Mouse (Mus musculus): Measurements from ENCODE around the gene Ces3b. TPM values are rescaled to one million over a fixed set of nuclear protein-coding genes. Genes with fewer than 3 reads are reported as not detected.
A peak's percentile ranks its signal among the peaks of the same experiment; 100 is the strongest.
"Not testable (repeated sequence)": the region's sequence is repeated elsewhere in the genome, so short reads cannot be mapped to it uniquely, and the experiment has no call there.

Ces3b gene
- polyA plus RNA-seq (2017; shearing (Covaris generic)): not detected

DNA sequence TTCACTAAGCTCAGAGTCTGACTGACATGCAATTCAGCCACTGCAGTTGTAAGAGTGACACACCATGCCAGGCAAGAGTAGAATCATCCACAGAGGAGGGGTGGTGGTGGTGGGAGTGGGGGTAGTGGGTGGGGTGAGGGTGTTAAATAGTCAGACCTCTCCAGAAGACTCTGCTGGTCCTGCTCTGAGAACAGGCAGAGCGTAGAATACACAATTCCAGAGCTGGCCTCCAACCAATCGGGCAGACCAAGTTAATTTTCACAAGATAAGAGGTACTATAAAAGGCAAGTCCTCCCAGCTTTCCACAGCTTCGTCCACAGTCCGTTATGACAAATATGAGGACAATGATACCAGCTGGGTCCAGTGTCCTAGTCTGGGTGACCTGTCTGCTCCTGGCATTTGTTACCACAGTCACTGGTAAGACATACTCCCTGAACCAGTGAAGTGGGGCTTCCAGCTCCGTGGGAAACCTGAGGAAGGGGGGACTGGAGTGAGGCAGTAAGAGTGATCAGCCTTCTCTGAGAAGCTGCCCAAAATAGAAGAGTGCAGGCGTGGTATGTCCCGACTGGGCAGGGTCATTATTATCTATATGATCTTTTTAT lies at the start of gene Ces3b:
TSS of gene Ces3b (plus strand) at position 305 of the 602 bp plus-strand sequence.
- no peak for ATAC-seq

- ATAC-seq: no peak
Measured at GRCm38 (mm10) chr8:105043510-105043909, 40.0 kb upstream of the Ces3b start.

DNA sequence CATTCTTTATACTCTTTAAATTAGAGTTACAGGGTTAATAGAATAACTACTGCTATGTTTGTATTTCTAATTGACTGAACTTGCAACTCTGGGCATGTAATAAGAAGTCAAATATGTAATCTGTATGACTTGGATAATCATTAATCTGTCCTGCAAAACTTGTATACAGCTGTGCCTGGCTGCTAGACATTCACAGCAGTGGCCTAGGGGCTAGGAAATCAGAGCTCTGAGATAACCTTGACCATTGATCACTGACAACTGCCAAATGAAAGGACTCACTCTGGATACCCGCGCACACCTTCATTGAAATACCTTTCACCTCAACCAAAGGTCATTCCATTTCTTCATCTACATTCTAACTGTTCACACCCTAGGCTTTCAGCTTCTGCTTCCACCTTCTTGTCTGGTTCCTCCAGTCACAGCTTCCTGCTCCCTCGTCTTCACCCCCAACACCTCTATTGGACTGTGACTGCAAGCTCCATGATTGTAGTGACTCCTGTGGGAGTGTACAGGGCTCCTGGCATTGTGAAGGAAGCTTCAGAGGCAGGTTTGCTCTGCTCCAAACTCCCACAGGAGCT lies 37.6 kb upstream of the Ces3b start:
- no peak for ATAC-seq

DNA sequence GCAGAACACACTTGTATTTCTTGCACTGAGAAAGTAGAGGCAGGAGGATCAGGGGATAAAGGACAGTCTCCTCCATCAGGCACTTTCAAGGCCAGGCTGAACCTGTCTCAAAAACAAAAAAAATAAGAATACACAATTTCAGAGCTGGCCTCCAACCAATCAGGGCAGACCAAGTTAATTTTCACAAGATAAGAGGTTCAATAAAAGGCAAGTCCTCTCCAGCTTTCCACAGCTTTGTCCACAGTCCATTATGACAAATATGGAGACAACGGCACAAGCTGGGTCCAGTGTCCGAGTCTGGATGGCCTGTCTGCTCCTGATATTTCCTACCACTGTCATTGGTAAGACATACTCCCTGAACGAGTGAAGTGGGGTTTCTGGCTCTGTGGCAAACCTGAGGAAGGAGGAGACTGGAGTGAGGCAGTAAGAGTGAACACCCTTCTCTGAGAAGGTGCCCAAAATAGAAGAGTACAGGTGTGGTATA lies 35.1 kb upstream of the Ces3b start, which contains the start of gene Ces3a:
TSS of gene Ces3a (plus strand) at position 231 of the 484 bp plus-strand sequence.
- no peak for ATAC-seq

DNA sequence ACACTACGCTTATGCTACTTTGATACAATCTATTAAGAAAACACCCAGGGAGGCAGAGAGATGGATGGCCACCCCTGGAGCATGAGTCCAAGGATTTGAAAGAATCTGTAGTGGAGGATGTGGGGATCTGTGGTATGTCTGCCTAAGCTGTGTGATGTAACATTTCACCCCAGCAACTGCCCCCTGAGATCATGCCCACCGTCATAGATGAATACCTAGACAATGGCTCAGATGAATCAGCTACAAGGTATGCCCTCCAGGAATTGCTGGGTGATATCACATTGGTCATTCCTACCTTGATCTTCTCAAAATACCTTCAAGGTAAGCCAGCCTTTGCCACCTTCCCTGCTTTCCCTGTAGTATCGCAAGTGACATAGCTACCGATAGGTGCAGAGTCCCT lies 27.3 kb upstream of the Ces3b start:
- ATAC-seq: no peak

DNA sequence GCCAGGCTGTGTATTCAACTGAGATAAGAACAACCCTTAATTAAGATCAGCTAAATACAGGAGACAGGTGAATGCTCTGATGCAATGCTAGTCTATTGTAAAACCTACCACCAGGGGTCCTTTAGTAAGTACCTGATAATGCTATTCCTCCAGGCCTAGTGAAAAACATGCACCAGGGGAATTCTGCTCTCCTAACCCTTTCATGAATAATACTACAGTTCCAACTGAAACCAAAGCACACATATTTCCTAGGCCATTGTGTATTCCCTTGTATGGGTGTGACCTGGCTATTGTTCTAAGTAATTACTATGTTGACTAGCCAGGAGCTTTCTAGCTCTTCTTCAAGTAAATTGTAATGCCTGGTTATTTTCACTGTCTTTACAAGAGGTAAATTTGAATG lies 23.5 kb upstream of the Ces3b start:
- ATAC-seq: no peak

DNA sequence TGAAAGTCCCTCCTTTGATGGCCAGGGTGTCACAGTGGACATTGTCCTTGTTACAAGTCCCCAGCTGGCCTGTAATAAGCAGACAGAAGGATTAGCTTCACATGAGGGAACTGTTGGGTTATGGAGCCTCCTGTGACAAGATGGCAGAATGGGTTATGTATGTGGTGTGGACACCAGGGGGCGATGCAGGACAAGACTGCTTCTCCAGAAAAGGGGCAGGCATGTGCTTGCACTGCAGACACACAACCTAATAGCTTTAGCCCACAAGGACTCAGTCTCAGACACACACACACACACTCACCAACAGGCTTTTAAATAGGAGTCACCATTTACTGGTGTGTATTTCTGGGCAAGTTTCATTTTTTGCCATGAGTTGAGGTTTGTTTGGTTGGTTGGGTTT lies 16.8 kb upstream of the Ces3b start:
- no peak for ATAC-seq

GRCm38 (mm10) chr8:105067905-105068304 lies 15.6 kb upstream of the Ces3b start:
- not testable (repeated sequence) for ATAC-seq

GRCm38 (mm10) chr8:105068971-105069370 lies 14.6 kb upstream of the Ces3b start:
- ATAC-seq: no peak

DNA sequence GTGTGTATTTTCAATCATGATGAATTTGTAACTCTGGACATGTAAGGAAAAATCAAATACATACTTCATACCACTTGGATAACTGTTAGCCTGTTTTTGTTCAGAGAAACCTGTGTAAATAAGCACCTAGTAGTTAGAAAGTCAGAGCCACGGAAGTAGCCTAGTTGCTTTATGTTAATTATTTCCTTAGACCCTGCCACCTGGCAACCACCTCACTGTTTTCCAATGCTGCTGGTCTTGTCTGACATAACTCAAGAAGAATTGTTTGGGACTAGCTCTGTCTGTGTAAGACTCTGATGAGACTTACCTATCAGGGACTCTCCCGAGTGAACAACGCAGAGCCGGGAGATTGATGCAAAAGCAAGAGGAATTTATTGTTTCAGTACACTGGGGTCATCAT lies 7.0 kb upstream of the Ces3b start:
- no peak for ATAC-seq

GRCm38 (mm10) chr8:105077071-105077470 lies 6.5 kb upstream of the Ces3b start:
- no peak for ATAC-seq

GRCm38 (mm10) chr8:105078591-105078990 lies 5.0 kb upstream of the Ces3b start:
- no peak for ATAC-seq

DNA sequence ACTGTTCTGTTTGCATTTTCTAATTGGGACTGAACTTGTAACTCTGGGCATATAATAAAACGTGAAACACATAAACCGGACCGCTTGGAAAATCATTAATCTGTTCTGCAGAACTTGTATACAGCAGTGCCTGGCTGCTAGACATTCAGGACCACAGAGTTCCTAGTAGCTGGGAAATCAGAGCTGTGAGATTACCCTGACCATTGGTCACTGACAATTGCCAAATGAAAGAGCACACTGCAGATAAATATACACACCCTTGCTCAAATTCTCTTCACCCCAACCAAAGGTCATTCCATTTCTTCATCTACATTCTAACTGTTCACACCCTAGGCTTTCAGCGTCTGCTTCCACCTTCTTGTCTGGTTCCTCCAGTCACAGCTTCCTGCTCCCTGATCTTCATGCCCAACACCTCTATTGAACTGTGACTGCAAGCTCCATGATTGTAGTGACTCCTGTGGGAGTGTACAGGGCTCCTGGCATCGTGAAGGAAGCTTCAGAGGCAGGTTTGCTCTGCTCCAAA lies 2.7 kb upstream of the Ces3b start:
- no peak for ATAC-seq

- ATAC-seq: not testable (repeated sequence)
Measured at GRCm38 (mm10) chr8:105088166-105088565, 4.6 kb downstream of the Ces3b start.

DNA sequence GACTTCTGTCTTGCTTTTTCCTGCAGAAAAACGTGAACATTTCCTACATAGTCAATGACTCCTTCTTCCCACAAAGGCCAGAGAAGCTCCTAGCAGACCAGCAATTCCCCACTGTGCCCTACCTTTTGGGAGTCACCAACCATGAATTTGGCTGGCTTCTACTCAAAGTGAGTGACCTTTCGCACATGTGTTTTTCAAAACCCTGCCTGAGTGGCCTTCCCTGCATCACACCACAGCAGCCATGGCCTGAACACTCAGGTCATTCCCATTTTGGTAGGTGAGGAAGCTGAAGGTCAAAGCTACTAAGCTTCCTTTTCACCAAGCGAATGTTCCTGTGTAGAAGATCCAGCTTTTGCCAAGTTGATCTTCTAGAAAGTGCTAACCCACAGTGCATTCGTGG lies 5.0 kb downstream of the Ces3b start:
- ATAC-seq: no peak

DNA sequence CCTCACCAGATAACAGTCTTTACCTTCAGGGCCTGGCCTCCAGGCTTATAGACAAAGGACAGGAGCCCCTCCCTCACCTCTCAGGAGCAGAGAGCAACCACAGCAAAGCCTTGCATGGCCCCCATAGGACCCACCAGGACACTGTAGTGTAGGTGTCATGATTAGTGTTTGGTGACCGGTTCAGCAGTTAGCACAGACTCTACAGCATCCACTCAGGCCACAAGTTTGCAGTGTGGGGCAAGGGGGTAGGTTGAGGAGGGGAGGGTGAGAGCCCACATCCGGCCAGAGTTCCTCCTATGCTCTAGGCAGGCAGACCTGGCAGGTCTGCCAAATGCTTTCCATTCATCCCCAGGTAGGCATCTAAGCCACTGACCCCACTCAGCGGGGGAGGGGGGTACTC lies 10.4 kb downstream of the Ces3b start:
- no peak for ATAC-seq

- not testable (repeated sequence) for ATAC-seq
Measured at GRCm38 (mm10) chr8:105102101-105102785, 18.7 kb downstream of the Ces3b start.

DNA sequence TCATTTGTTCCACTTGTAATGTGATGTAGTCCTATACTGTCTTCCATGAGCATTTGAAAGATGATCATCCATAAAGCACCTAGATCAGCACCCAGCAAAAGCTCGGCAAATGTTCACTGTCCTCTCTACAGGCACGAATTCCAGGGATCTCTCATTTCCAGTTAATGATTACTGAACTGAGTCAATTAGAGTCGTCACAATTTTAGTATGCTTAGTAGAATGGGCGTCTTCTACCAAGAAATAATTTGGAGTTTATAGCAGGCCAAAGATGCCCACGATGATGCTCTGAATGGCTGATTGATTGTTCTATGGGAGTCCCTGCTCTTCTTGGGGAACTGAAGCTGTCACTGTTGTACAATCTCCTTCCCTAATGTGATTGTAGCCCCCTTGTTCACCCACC lies 20.1 kb downstream of the Ces3b start:
- not testable (repeated sequence) for ATAC-seq

DNA sequence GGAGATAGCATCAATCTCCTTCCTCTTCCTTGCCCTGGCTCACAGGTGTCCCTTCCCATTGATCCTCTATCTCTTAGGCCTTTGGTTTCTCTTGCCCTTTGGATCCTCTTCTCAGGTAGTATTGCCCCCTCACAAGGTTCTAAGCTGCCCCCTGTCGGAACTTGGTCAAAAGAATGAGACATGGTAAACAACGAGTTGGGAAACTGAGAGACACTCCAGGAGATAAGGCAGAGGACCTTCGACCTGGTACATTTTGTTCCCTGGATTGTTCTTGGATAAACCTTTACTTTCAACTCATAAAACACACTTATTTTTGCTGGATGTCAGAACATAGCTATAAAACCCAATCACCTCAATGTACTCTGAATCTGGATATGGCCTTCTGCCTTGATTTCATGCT lies 20.7 kb downstream of the Ces3b start:
- ATAC-seq: no peak

DNA sequence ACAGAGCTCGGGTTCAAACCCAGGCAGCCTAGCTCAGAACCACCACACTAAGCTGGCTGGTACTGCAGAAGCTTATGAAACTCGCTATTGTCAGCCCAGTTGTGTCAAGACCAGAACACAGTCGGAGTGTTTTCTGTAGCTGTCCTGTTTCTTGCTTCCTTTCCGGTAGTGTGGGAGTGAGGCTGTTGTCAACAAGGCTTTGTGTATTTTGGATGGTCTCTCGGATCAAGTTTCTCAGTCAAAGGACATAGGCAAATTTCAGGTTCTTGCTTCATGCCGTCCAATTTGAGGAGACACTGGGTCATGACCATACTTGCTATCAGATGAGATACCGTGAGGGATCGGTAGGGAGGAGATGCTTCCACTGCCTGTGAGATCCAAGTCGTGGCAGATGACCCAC lies 46.3 kb downstream of the Ces3b start:
- ATAC-seq: no peak

DNA sequence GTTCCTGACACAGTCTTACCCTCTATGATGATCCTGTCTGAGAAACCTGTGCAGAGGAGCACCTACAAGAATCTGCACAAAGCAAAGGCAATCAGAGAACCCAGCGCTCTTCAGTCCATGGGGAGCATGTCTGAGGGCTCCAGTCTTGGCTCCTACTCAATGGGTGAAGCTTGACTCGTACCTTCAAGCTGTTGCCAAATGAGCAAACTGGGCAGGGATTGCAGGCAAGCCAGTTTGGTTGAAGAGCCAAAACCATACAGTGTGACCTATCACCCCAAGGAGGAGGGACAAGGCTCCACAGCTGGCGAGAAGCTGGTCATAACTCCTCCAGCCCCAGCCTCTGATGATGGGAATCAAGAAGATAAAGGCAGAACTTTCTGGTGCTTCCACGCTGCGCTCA lies 48.0 kb downstream of the Ces3b start, which contains the start of gene Ces4a:
TSS of gene Ces4a (plus strand) at position 292 of the 400 bp plus-strand sequence.
- no peak for ATAC-seq

- ATAC-seq: peak; percentile 53
Measured at GRCm38 (mm10) chr8:105138423-105138822, 54.9 kb downstream of the Ces3b start.

- no peak for ATAC-seq
Measured at GRCm38 (mm10) chr8:105142395-105142794, 58.8 kb downstream of the Ces3b start.
